Mouse (Mus musculus): ENCODE data around the gene Ercc6l2.

- TF ChIP-seq EP300 (IDR thresholded peaks at IDR 0.05; ENCODE audit: insufficient read depth, low read depth, low read length), result no peak
- no peak for TF ChIP-seq POLR2A (IDR thresholded peaks at IDR 0.05; ENCODE audit: insufficient read depth, low read depth, low read length)
- TF ChIP-seq CTCF (IDR thresholded peaks at IDR 0.05), result no peak
Observed at GRCm38 (mm10) chr13:63877138-63877537, 62.1 kb downstream of the Ercc6l2 start.
